Mouse (Mus musculus) CH12.LX (cell line): Measurements from ENCODE around the gene Tmem115.

Source experiments
- CTCF ChIP-seq, 2 experiments: IDR thresholded peaks in 1 of 2; conservative IDR thresholded peaks in 1 of 2; 2 replicates each; pipeline ENCODE4 v1.5.1; 2011 to 2012; ENCODE audit warnings: low read depth in 2 of 2, low read length in 2 of 2, improper control_type of control experiment in 1 of 2, inconsistent platforms in 1 of 2, mild to moderate bottlenecking in 1 of 2, moderate library complexity in 1 of 2
- MAX ChIP-seq: IDR thresholded peaks from 2 replicates; pipeline ENCODE4 v1.6.1; 2011; ENCODE audit warnings: low read length, improper control_type of control experiment
- MEF2A ChIP-seq: IDR thresholded peaks from 2 replicates; pipeline ENCODE4 v1.6.1; 2014; ENCODE audit warnings: low read depth, mild to moderate bottlenecking, inconsistent platforms, low read length, improper control_type of control experiment, borderline replicate concordance
- POLR2AphosphoS2 ChIP-seq: IDR thresholded peaks from 2 replicates; pipeline ENCODE4 v1.6.1; 2011; ENCODE audit warnings: low read depth, low read length, improper control_type of control experiment
- RAD21 ChIP-seq: IDR thresholded peaks from 2 replicates; pipeline ENCODE4 v1.6.1; 2011; ENCODE audit warnings: low read depth, mild to moderate bottlenecking, low read length, improper control_type of control experiment, moderate library complexity
- TCF12 ChIP-seq: IDR thresholded peaks from 2 replicates; pipeline ENCODE4 v1.6.1; 2014; ENCODE audit warnings: low read depth, mild to moderate bottlenecking, inconsistent platforms, low read length, improper control_type of control experiment

GRCm38 (mm10) chr9:107486086-107486485, 47.7 kb upstream of the Tmem115 start:
- TF ChIP-seq POLR2AphosphoS2: no peak
- TF ChIP-seq MAX: no peak
- peak in 1 of 2 experiments; percentile 26; a peak in 1 of 4 replicates for TF ChIP-seq CTCF (conservative IDR thresholded peaks at IDR 0.05 in 1 of 2, IDR thresholded peaks at IDR 0.05 in 1 of 2; ENCODE audit: low read depth in 2 of 2, low read length in 2 of 2)
- no peak for TF ChIP-seq RAD21
- TF ChIP-seq MEF2A: no peak
- no peak for TF ChIP-seq TCF12
